8 mouse cellular contexts compared by ENCODE assay signal in the genomic region with DNA sequence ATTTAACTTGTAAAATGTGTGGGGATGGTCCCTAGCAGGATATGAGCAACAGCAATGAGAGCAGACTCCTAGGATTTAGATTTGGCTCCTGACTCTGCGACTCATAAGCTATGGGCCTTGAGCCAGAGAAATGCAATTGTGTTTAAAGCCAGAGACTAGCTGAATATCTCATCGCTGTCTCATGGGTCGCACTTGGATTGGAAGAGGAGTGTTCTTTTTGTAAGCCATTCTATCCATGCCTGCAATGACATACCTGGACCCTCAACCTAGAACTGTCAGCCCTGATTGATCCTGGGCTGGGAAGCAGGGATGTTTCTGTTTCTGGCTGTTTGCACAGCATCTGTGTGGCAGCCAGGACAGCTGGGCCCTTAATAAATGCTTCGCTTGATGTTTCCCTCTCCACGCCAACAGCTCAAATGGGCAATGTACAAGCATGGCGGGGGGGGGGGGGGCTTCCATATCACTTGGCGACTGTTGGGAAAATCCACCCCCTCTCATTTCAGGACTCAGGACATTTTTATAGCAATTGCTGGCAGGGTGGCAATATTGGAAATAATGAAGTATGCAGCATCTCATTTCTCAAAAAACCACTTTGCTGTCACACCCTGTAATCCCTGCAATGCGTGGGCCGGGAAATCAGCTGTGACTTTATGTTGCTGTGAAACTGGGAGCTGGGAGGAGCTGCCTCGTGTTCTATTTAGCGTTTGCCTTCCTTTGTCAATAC.
DNase-seq lines count a peak whose midpoint lies in the region; ATAC-seq and TF ChIP-seq lines count a peak whose summit lies in the region.
"Had no signal": no experiment of that assay in that cellular context is flagged by ENCODE, and none has a peak within 500 bp of the region (broad histone marks: within the 10 kb centered on the region; RNA-seq: fewer than 3 reads in every experiment).

No protein-coding gene starts in this region.

- H3K27me3 ChIP-seq in hindbrain, embryonic 16.5 days (replicated peaks; ENCODE audit: control insufficient read depth, insufficient read depth, low read length): no peaks in the 10 kb centered on the region
- H3K27me3 ChIP-seq in limb, embryonic 12.5 days: no peaks in the 10 kb centered on the region
- H3K27me3 ChIP-seq in kidney, embryonic 15.5 days: no peaks in the 10 kb centered on the region
- no peaks in the 10 kb centered on the region for H3K27me3 ChIP-seq in kidney, adult 2 months (replicated peaks; ENCODE audit: control insufficient read depth, insufficient read depth, low read length)

- H3K4me2 ChIP-seq in hindbrain, embryonic 16.5 days (ENCODE audit: low read length): no peak overlapping the region; the same call in 1 of the 2 replicates
- H3K4me2 ChIP-seq in limb, embryonic 12.5 days: no peak overlapping the region
- no peak overlapping the region for H3K4me2 ChIP-seq in kidney, embryonic 15.5 days

- ATAC-seq in hindbrain, embryonic 16.5 days: peak; percentile 88
- no peak for ATAC-seq in limb, embryonic 12.5 days (ENCODE audit: insufficient number of reproducible peaks, insufficient read depth, low FRiP score, low TSS enrichment, low read depth)
- ATAC-seq in kidney, embryonic 15.5 days (replicated peaks; ENCODE audit: low FRiP score): no peak

- TF ChIP-seq POLR2A in kidney, adult 2 months (IDR thresholded peaks at IDR 0.05; ENCODE audit: low read depth, low read length): no peak

- peak overlapping the region; percentile 40; the same call in 1 of the 2 replicates for H3K27ac ChIP-seq in hindbrain, embryonic 16.5 days (ENCODE audit: low read depth, low read length)
- H3K27ac ChIP-seq in limb, embryonic 12.5 days: peak overlapping the region; percentile 37; the same call in 1 of the 2 replicates
- H3K27ac ChIP-seq in kidney, embryonic 15.5 days: no peak overlapping the region
- H3K27ac ChIP-seq in kidney, adult 2 months (ENCODE audit: insufficient read depth, low read depth, low read length): no peak overlapping the region
- H3K27ac ChIP-seq: stomach, postnatal 0 days had no signal

- TF ChIP-seq CTCF in kidney, adult 2 months (conservative IDR thresholded peaks at IDR 0.05; ENCODE audit: insufficient read depth, insufficient read length, low read depth, low read length): no peak

- 32% methylated on average over 11 of the region's 11 CpGs for WGBS in hindbrain, embryonic 16.5 days
- WGBS in limb, embryonic 12.5 days: 64% methylated on average over 11 of the region's 11 CpGs
- 77% methylated on average over 11 of the region's 11 CpGs for WGBS in kidney, embryonic 15.5 days
- 72% methylated on average over 11 of the region's 11 CpGs for whole genome bisulfite sequencing in kidney, adult 2 months

- H3K9me3 ChIP-seq in hindbrain, embryonic 16.5 days (ENCODE audit: control insufficient read depth, low read length): no peaks in the 10 kb centered on the region
- no peaks in the 10 kb centered on the region for H3K9me3 ChIP-seq in limb, embryonic 12.5 days
- no peaks in the 10 kb centered on the region for H3K9me3 ChIP-seq in kidney, embryonic 15.5 days (replicated peaks)

- no peak overlapping the region for H3K4me3 ChIP-seq in hindbrain, embryonic 16.5 days (ENCODE audit: low read length)
- H3K4me3 ChIP-seq in limb, embryonic 12.5 days (replicated peaks): no peak overlapping the region
- no peak overlapping the region for H3K4me3 ChIP-seq in kidney, embryonic 15.5 days (replicated peaks)
- no peak overlapping the region for H3K4me3 ChIP-seq in kidney, adult 2 months (ENCODE audit: insufficient read depth, low read depth, low read length)

- DNase-seq in right cerebral cortex, adult 18-20 months: peak; percentile 71
- DNase-seq in right cerebral cortex, postnatal 4 days: no peak
- DNase-seq in kidney, adult 2 months: no peak
- DNase-seq in thymus, postnatal 10 days (ENCODE audit: low spot score in 2 of 2): no peak

- no peak overlapping the region for H3K9ac ChIP-seq in hindbrain, embryonic 16.5 days (ENCODE audit: low read depth, low read length)
- no peak overlapping the region for H3K9ac ChIP-seq in limb, embryonic 12.5 days (replicated peaks)
- no peak overlapping the region for H3K9ac ChIP-seq in kidney, embryonic 15.5 days

- H3K36me3 ChIP-seq in hindbrain, embryonic 16.5 days (ENCODE audit: control insufficient read depth, insufficient read depth, low read length): no peaks in the 10 kb centered on the region
- no peaks in the 10 kb centered on the region for H3K36me3 ChIP-seq in limb, embryonic 12.5 days
- no peaks in the 10 kb centered on the region for H3K36me3 ChIP-seq in kidney, embryonic 15.5 days
- H3K36me3 ChIP-seq in kidney, adult 2 months (ENCODE audit: control insufficient read depth, insufficient read depth, low read length): no peaks in the 10 kb centered on the region

- H3K4me1 ChIP-seq in hindbrain, embryonic 16.5 days (ENCODE audit: control insufficient read depth, insufficient read depth, low read depth, low read length): peaks cover 7% of the 10 kb centered on the region
- peaks cover 11% of the 10 kb centered on the region for H3K4me1 ChIP-seq in limb, embryonic 12.5 days (replicated peaks)
- no peaks in the 10 kb centered on the region for H3K4me1 ChIP-seq in kidney, embryonic 15.5 days
- H3K4me1 ChIP-seq in kidney, adult 2 months (ENCODE audit: control insufficient read depth, insufficient read depth, low read length): no peaks in the 10 kb centered on the region

Comparison
In these comparisons a context has a peak if more than half of its experiments do, and no peak if none do; other contexts are left out.
1. H3K27ac ChIP-seq: peak in hindbrain, embryonic 16.5 days (single experiment) and limb, embryonic 12.5 days (single experiment); none in kidney, embryonic 15.5 days (single experiment) and kidney, adult 2 months (single experiment).